Mouse (Mus musculus) cerebellum, adult 2 months (tissue): ENCODE measurements at regions not wholly inside any gene's neighbourhood (a gene's known extent, or its start where the extent isn't known, plus 50 kb on each side); places are given as distances from the start of the nearest gene placed in this dataset.

Experiments
- DNase-seq, 2 experiments: peaks; one replicate each; pipeline ENCODE4 v3.0.0; 2021
- H3K27ac ChIP-seq: fragments of 200-500 bp; 2 replicates; pipeline ENCODE4 v1.5.1; 2012; ENCODE audit warnings: low read length, control low read depth, inconsistent platforms; ENCODE audit not compliant: insufficient read depth
- H3K27me3 ChIP-seq: fragments of 200-500 bp; 2 replicates; pipeline ENCODE4 v1.6.1; 2012; ENCODE audit warnings: inconsistent platforms, mild to moderate bottlenecking, low read length, moderate library complexity; ENCODE audit not compliant: control insufficient read depth, insufficient read depth
- H3K4me1 ChIP-seq: fragments of 200-500 bp; 2 replicates; pipeline ENCODE4 v1.6.1; 2011; ENCODE audit warnings: low read length; ENCODE audit not compliant: control insufficient read depth, insufficient read depth
- H3K4me3 ChIP-seq: fragments of 200-500 bp; replicated peaks from 2 replicates; pipeline ENCODE3; 2011; ENCODE audit warnings: mild to moderate bottlenecking, low read depth, low read length, control low read depth; ENCODE audit not compliant: insufficient read depth
- CTCF ChIP-seq: fragments of 200-500 bp; IDR thresholded peaks from 2 replicates; pipeline ENCODE4 v1.5.1; 2011; ENCODE audit warnings: low read depth, mild to moderate bottlenecking, control low read depth, low read length, moderate library complexity, borderline replicate concordance; ENCODE audit not compliant: insufficient read depth
- POLR2A ChIP-seq: fragments of 200-500 bp; IDR thresholded peaks from 2 replicates; pipeline ENCODE4 v1.6.1; 2011; ENCODE audit warnings: low read length, control low read depth, borderline replicate concordance; ENCODE audit not compliant: insufficient read depth
- WGBS: fragments of 180-500 bp; shearing (Covaris S2); methylation state at CpG from one replicate; pipeline ENCODE4 v1.1.7; 2018; 5-methylcytosine and 5-hydroxymethylcytosine counted together

- H3K4me3 ChIP-seq, result no peak overlapping the region
- no peak for TF ChIP-seq CTCF
- TF ChIP-seq POLR2A, result no peak
Observed at GRCm38 (mm10) chr10:111827246-111827645, 145.2 kb upstream of the Krr1 start.

GRCm38 (mm10) chr10:111827930-111828329, 144.5 kb upstream of the Krr1 start:
- no peak for TF ChIP-seq CTCF
- no peak for TF ChIP-seq POLR2A
- no peak for DNase-seq
- Histone ChIP-seq H3K4me1 (no peaks in the 10 kb centered on the region), H3K27ac (no peak overlapping the region), H3K4me3 (no peak overlapping the region), H3K27me3 (no peaks in the 10 kb centered on the region)
- WGBS, result 89% methylated on average over 4 of the region's 4 CpGs

More at GRCm38 (mm10) chr10:111827246-111827645, 145.2 kb upstream of the Krr1 start:
- Histone ChIP-seq H3K4me1 (no peaks in the 10 kb centered on the region), H3K27me3 (no peaks in the 10 kb centered on the region), H3K27ac (no peak overlapping the region)
- DNase-seq, result no peak
- WGBS, result 70% methylated on average over 3 of the region's 3 CpGs

DNA sequence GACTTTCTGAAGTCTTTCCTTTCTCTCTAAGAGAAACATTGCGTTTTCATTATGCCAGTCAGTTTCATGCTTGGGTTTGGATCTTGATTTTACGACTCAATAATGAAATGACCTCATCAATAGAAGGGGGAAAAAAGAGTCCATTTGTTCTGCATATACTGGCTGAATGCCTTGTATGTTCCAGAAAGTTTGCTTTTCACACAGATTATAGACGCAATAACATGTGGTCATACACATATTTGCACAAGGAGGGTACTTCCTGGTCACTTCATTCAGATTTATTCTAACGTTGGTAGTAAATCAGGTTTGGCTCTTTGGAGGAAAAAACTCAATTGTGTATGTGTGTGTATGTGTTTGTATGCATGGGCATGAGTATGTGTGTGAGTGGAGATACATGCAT, 143.9 kb upstream of the Krr1 start:
- H3K27ac ChIP-seq, result no peak overlapping the region
- H3K4me3 ChIP-seq, result no peak overlapping the region
- WGBS, result 92% methylated on average over 4 of the region's 4 CpGs
- H3K4me1 ChIP-seq, result no peaks in the 10 kb centered on the region
- TF ChIP-seq CTCF (no peak), POLR2A (no peak)
- DNase-seq, result no peak
- H3K27me3 ChIP-seq, result no peaks in the 10 kb centered on the region

GRCm38 (mm10) chr10:111829291-111829690, 143.2 kb upstream of the Krr1 start:
- Histone ChIP-seq H3K27ac (no peak overlapping the region), H3K27me3 (no peaks in the 10 kb centered on the region), H3K4me3 (no peak overlapping the region), H3K4me1 (0 out of 2 replicates have a peak, but pooled peaks cover 1% of the 10 kb centered on the region)
- no peak for DNase-seq
- 97% methylated on average over 2 of the region's 2 CpGs for WGBS
- TF ChIP-seq POLR2A, result no peak
- TF ChIP-seq CTCF, result no peak

DNA sequence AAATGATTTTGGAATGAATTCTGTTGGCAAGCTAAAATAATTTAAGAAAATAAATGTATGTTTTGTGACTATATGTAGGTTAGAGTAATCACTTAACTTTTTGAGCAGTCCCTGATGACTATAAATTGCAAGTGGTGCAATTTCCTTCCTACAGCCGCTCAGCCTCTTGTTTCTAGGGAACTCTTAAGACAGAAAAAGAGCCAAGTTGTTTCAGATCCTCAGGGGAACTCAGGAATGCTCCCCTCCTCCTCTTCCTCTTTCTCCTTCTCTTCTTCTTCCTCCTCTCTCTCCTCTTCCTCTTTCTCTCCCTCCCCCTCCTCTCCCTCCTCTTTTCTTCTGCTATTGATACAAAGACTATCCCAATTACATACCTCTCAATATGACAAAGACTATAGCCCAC, 141.4 kb upstream of the Krr1 start:
- no peaks in the 10 kb centered on the region for H3K27me3 ChIP-seq
- 74% methylated on average over 1 of the region's 1 CpGs for WGBS
- no peak overlapping the region for H3K27ac ChIP-seq
- no peak for DNase-seq
- TF ChIP-seq POLR2A, result no peak
- TF ChIP-seq CTCF, result no peak
- no peak overlapping the region for H3K4me3 ChIP-seq
- peaks cover 10% of the 10 kb centered on the region; the same call in 1 of the 2 replicates for H3K4me1 ChIP-seq

DNA sequence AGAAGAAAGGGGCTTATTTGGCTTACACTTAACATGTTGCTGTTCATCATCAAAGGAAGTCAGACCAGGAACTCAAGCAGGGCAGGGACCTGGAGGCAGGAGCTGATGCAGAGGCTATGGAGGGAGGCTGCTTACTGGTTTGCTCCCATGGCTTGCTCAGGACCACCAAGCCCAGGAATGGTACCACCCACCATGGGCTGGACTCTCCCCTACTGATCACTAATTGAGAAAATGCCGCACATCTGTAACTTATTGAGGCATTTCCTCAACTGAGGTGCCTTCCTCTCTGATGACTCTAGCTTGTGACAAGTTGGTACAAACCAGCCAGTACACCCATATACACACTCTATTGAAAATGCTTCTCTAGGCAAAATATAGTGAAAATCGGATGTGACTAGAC, 138.9 kb upstream of the Krr1 start:
- no peak overlapping the region for H3K4me3 ChIP-seq
- H3K27ac ChIP-seq, result no peak overlapping the region
- WGBS, result 95% methylated on average over 2 of the region's 2 CpGs
- no peak for DNase-seq
- no peaks in the 10 kb centered on the region for H3K27me3 ChIP-seq
- TF ChIP-seq POLR2A, result no peak
- no peak for TF ChIP-seq CTCF
- H3K4me1 ChIP-seq, result peaks cover 10% of the 10 kb centered on the region; the same call in 1 of the 2 replicates

GRCm38 (mm10) chr10:111834280-111834679, 138.2 kb upstream of the Krr1 start:
- DNase-seq, result no peak
- Histone ChIP-seq H3K4me1 (peaks cover 10% of the 10 kb centered on the region; the same call in 1 of the 2 replicates), H3K4me3 (no peak overlapping the region), H3K27me3 (no peaks in the 10 kb centered on the region), H3K27ac (no peak overlapping the region)
- TF ChIP-seq CTCF (no peak), POLR2A (no peak)
- WGBS, result 78% methylated on average over 5 of the region's 5 CpGs

- Histone ChIP-seq H3K27ac (no peak overlapping the region), H3K4me1 (peaks cover 10% of the 10 kb centered on the region; the same call in 1 of the 2 replicates), H3K4me3 (no peak overlapping the region), H3K27me3 (no peaks in the 10 kb centered on the region)
- TF ChIP-seq CTCF (no peak), POLR2A (no peak)
- peak in 1 of 2 experiments; percentile 31 for DNase-seq
- 29% methylated on average over 11 of the region's 11 CpGs for WGBS
Observed at GRCm38 (mm10) chr10:111834925-111835823, 137.3 kb upstream of the Krr1 start.
